In the genomic region with DNA sequence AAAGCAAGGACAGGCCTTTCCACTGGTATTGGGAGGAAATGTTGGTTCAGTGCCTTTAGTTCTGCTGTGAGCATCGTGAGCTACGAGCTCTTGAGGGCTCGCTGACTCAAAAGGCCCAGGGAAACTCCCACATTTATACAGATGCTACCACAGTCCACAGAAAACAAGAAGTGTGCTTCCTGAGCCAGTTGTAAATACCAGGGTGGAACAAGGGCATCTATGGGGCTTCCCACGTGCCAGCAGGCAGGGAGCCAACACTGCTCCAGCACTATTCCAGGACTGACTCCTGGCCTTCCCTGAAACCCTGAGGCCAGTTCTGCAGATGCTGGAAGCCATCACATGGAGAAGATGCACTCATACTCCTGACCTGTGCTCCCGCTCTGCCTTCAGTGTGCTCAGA, we compare ENCODE assay signal across 12 mouse cellular contexts.
DNase-seq lines count a peak whose midpoint lies in the region; TF ChIP-seq lines count a peak whose summit lies in the region.
"Had no signal": no experiment of that assay in that cellular context is flagged by ENCODE, and none has a peak within 500 bp of the region (broad histone marks: within the 10 kb centered on the region; RNA-seq: fewer than 3 reads in every experiment).

No protein-coding gene starts in this region.

- DNase-seq in gastrocnemius, adult 2 months, result peak; percentile 51
- DNase-seq in gastrocnemius, postnatal 25 days, result no peak
- peak; percentile 74 for DNase-seq in ovary, postnatal 36 days (ENCODE audit: low spot score)
- DNase-seq in ovary, postnatal 14 days (ENCODE audit: low spot score), result no peak
- peak; percentile 66 to 78 for DNase-seq in heart, postnatal 14 days
- peak; percentile 64 to 84 for DNase-seq in lung, postnatal 4 days
- no peak for DNase-seq in urinary bladder, postnatal 10 days (ENCODE audit: low spot score)
- DNase-seq in frontal cortex, postnatal 10 days (ENCODE audit: low spot score in 2 of 2), result no peak
- DNase-seq: cerebellum, adult 9-11 months; liver, embryonic 13.5 days; midbrain, embryonic 14.5 days had no signal

- intact Hi-C loops in gastrocnemius, adult 2 months (cut with DNase I), result no loop called here
- intact Hi-C loops in heart, postnatal 14 days (cut with DNase I), result no loop called here

- no peak overlapping the region for H3K4me3 ChIP-seq in gastrocnemius, adult 2 months
- H3K4me3 ChIP-seq: liver, embryonic 13.5 days had no signal

- H3K27ac ChIP-seq in gastrocnemius, adult 2 months, result no peak overlapping the region
- H3K27ac ChIP-seq: liver, embryonic 13.5 days; stomach, postnatal 0 days had no signal

- TF ChIP-seq CTCF in gastrocnemius, adult 2 months (IDR thresholded peaks at IDR 0.05), result no peak

Comparison
In these comparisons a context has a peak if more than half of its experiments do, and no peak if none do; other contexts are left out.
1. DNase-seq: peak in gastrocnemius, adult 2 months (single experiment), ovary, postnatal 36 days (single experiment), heart, postnatal 14 days (2 of 2) and lung, postnatal 4 days (2 of 2); none in gastrocnemius, postnatal 25 days (single experiment), ovary, postnatal 14 days (single experiment), urinary bladder, postnatal 10 days (single experiment) and frontal cortex, postnatal 10 days (0 of 2).